Mouse (Mus musculus): ENCODE measurements around the gene St7.

GRCm38 (mm10) chr6:17922967-17923366 is 230.2 kb downstream of the St7 start:
- TF ChIP-seq POLR2A (IDR thresholded peaks at IDR 0.05; ENCODE audit: control insufficient read depth, extremely low read depth, insufficient read depth, low read length, poor library complexity) (no peak), CTCF (IDR thresholded peaks at IDR 0.05; ENCODE audit: borderline replicate concordance, control insufficient read depth, extremely low read depth, insufficient read depth, low read length, poor library complexity) (no peak)
